Mouse (Mus musculus) left cerebral cortex, postnatal 25 days (tissue): ENCODE measurements around the gene Trmt13. TPM values are rescaled to one million over a fixed set of nuclear protein-coding genes. Genes with fewer than 3 reads are reported as not detected.

Experiments
- DNase-seq, 2 experiments: peaks; one replicate each; pipeline ENCODE4 v3.0.0; 2022; ENCODE audit warnings: low spot score in 2 of 2, mixed read lengths in 1 of 2
- intact Hi-C: fragments of 180-260 bp; cut with DNase I; formaldehyde crosslinking; loops from one replicate; pipeline ENCODE4 v1.15.1; 2025
- total RNA-seq, 2 experiments: library from RNA; stranded (reverse); gene quantifications; 2 replicates each; pipeline ENCODE4 v1.2.3; 2021

The Trmt13 gene
- total RNA-seq, 2 experiments from 2014 or later = 13.5 to 16.4 TPM

- DNase-seq = no peak
- intact Hi-C loops = no loop called here
Observed at GRCm38 (mm10) chr3:116635799-116636198, 21.4 kb upstream of the Trmt13 start.

GRCm38 (mm10) chr3:116634853-116635252 lies 20.5 kb upstream of the Trmt13 start:
- intact Hi-C loops = no loop called here
- no peak for DNase-seq

- no peak for DNase-seq
- intact Hi-C loops = no loop called here
Observed at GRCm38 (mm10) chr3:116634091-116634490, 19.7 kb upstream of the Trmt13 start.

GRCm38 (mm10) chr3:116632971-116633370 lies 18.6 kb upstream of the Trmt13 start:
- no peak for DNase-seq
- intact Hi-C loops = no loop called here

- no peak for DNase-seq
- intact Hi-C loops = no loop called here
Observed at GRCm38 (mm10) chr3:116631459-116631858, 17.1 kb upstream of the Trmt13 start.

GRCm38 (mm10) chr3:116622641-116623040 lies 8.3 kb upstream of the Trmt13 start:
- intact Hi-C loops = no loop called here

GRCm38 (mm10) chr3:116620636-116621370 lies 6.4 kb upstream of the Trmt13 start:
- intact Hi-C loops = no loop called here

More at GRCm38 (mm10) chr3:116622641-116623040, 8.3 kb upstream of the Trmt13 start:
- no peak for DNase-seq

GRCm38 (mm10) chr3:116618855-116619254 lies 4.5 kb upstream of the Trmt13 start:
- DNase-seq = no peak
- intact Hi-C loops = no loop called here

More at GRCm38 (mm10) chr3:116620636-116621370, 6.4 kb upstream of the Trmt13 start:
- DNase-seq = no peak

- no peak for DNase-seq
- intact Hi-C loops = no loop called here
Observed at GRCm38 (mm10) chr3:116615318-116616068, 1.1 kb upstream of the Trmt13 start.

- intact Hi-C loops = no loop called here
- peak in 1 of 2 experiments; percentile 18 for DNase-seq
Observed at GRCm38 (mm10) chr3:116604570-116604969, 9.8 kb downstream of the Trmt13 start.

GRCm38 (mm10) chr3:116601781-116602180 lies 12.6 kb downstream of the Trmt13 start:
- intact Hi-C loops = no loop called here
- DNase-seq = no peak

GRCm38 (mm10) chr3:116601005-116601404 lies 13.4 kb downstream of the Trmt13 start:
- intact Hi-C loops = no loop called here
- DNase-seq = no peak

GRCm38 (mm10) chr3:116599705-116600104 lies 14.7 kb downstream of the Trmt13 start:
- DNase-seq = no peak
- intact Hi-C loops = no loop called here

- intact Hi-C loops = loop anchor here (2.0 kb wide), 2 partner anchors 83 to 155 kb away; partner anchors contain the start of gene Dbt
- no peak for DNase-seq
Observed at GRCm38 (mm10) chr3:116595603-116595991, 18.8 kb downstream of the Trmt13 start.

GRCm38 (mm10) chr3:116594728-116595602 lies 19.4 kb downstream of the Trmt13 start, which contains the start of gene Sass6:
Gene Sass6 (plus strand): TSS chr3:116594982.
- intact Hi-C loops = loop anchor here (1.0 to 5.0 kb wide), 4 partner anchors 67 to 242 kb away; partner anchors contain the start of genes Dbt and Mfsd14a

GRCm38 (mm10) chr3:116594076-116594727 lies 20.2 kb downstream of the Trmt13 start:
- DNase-seq = no peak
- intact Hi-C loops = loop anchor here (1.0 to 5.0 kb wide), 4 partner anchors 68 to 243 kb away; partner anchors contain the start of genes Dbt and Mfsd14a

More at GRCm38 (mm10) chr3:116594728-116595602, 19.4 kb downstream of the Trmt13 start, which contains the start of gene Sass6:
- DNase-seq = peak; percentile 97 to 98

- intact Hi-C loops = loop anchor here (5.0 kb wide), 1 partner anchor 50 kb away; no protein-coding TSS in a partner anchor
- peak; percentile 37 to 90 for DNase-seq
Observed at GRCm38 (mm10) chr3:116582201-116582600, 32.2 kb downstream of the Trmt13 start.

- no peak for DNase-seq
- intact Hi-C loops = loop anchor here (5.0 kb wide), 1 partner anchor 245 kb away; no protein-coding TSS in a partner anchor
Observed at GRCm38 (mm10) chr3:116577286-116577685, 37.1 kb downstream of the Trmt13 start.

GRCm38 (mm10) chr3:116570628-116571027 lies 43.8 kb downstream of the Trmt13 start:
- intact Hi-C loops = no loop called here
- no peak for DNase-seq
